Mouse (Mus musculus) embryonic facial prominence, embryonic 12.5 days (tissue): ENCODE results near the gene Itga2b. TPM values are rescaled to one million over a fixed set of nuclear protein-coding genes. Genes with fewer than 3 reads are reported as not detected.

Experiments used
- ATAC-seq: fragments of 200-750 bp; cut with Nextera tagmentation; 2 replicates; pipeline ENCODE4 v1.8.0; 2017; ENCODE audit not compliant: insufficient number of reproducible peaks, insufficient read depth, low FRiP score, low TSS enrichment
- H3K27ac ChIP-seq: fragments of 300-500 bp; sonication (generic); 2 replicates; pipeline ENCODE4 v1.5.1; 2016; ENCODE audit warnings: mild to moderate bottlenecking
- H3K27me3 ChIP-seq: fragments of 300-500 bp; sonication (generic); 2 replicates; pipeline ENCODE4 v1.6.1; 2016; ENCODE audit warnings: mild to moderate bottlenecking, moderate library complexity
- H3K36me3 ChIP-seq: fragments of 300-500 bp; sonication (generic); 2 replicates; pipeline ENCODE4 v1.6.1; 2016; ENCODE audit warnings: mild to moderate bottlenecking
- H3K4me1 ChIP-seq: fragments of 300-500 bp; sonication (generic); 2 replicates; pipeline ENCODE4 v1.6.1; 2016
- H3K4me2 ChIP-seq: fragments of 300-500 bp; sonication (generic); replicated peaks from 2 replicates; pipeline ENCODE4 v1.6.1; 2016; ENCODE audit warnings: mild to moderate bottlenecking, moderate library complexity
- H3K4me3 ChIP-seq: fragments of 300-500 bp; sonication (generic); 2 replicates; pipeline ENCODE4 v1.5.1; 2016; ENCODE audit warnings: mild to moderate bottlenecking
- H3K9ac ChIP-seq: fragments of 300-500 bp; sonication (generic); 2 replicates; pipeline ENCODE4 v1.6.1; 2016; ENCODE audit warnings: mild to moderate bottlenecking, moderate library complexity
- H3K9me3 ChIP-seq: fragments of 300-500 bp; sonication (generic); 2 replicates; pipeline ENCODE4 v1.6.1; 2016; ENCODE audit warnings: mild to moderate bottlenecking, moderate library complexity
- WGBS: fragments of 180-500 bp; shearing (Covaris S2); methylation state at CpG from one replicate; pipeline ENCODE4 v1.1.7; 2016; 5-methylcytosine and 5-hydroxymethylcytosine counted together
- polyA plus RNA-seq: library from polyadenylated mRNA; unstranded; fragments of >200 nt; fragmentation: Nextera tagmentation; extraction: Ambion mirVana; gene quantifications from 2 replicates; pipeline ENCODE4 v1.2.1, GENCODE M21; 2016

Itga2b gene
- polyA plus RNA-seq, 1 experiment from 2014 or later, result 8.3 TPM

DNA sequence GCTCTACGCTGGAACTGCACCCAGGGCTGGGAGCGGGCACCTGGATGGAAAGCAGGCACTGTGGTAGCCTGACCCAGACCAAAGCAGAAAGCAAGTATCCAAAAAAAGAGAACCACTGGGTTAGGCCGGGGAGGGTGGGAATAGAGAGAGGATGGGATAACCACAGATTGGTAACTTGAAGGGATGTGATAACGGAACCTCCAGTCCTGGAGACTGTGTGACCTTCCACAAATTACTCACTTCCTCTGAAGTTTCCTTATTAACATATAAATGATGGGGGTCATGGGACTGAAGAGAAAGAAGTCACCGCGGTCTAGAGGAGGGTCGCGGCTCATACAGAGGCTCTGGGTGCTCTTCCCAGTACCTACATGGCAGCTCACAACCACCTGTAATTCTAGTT, 29.7 kb downstream of the Itga2b start:
- Histone ChIP-seq H3K9ac (no peak overlapping the region), H3K4me1 (peaks cover 23% of the 10 kb centered on the region)

DNA sequence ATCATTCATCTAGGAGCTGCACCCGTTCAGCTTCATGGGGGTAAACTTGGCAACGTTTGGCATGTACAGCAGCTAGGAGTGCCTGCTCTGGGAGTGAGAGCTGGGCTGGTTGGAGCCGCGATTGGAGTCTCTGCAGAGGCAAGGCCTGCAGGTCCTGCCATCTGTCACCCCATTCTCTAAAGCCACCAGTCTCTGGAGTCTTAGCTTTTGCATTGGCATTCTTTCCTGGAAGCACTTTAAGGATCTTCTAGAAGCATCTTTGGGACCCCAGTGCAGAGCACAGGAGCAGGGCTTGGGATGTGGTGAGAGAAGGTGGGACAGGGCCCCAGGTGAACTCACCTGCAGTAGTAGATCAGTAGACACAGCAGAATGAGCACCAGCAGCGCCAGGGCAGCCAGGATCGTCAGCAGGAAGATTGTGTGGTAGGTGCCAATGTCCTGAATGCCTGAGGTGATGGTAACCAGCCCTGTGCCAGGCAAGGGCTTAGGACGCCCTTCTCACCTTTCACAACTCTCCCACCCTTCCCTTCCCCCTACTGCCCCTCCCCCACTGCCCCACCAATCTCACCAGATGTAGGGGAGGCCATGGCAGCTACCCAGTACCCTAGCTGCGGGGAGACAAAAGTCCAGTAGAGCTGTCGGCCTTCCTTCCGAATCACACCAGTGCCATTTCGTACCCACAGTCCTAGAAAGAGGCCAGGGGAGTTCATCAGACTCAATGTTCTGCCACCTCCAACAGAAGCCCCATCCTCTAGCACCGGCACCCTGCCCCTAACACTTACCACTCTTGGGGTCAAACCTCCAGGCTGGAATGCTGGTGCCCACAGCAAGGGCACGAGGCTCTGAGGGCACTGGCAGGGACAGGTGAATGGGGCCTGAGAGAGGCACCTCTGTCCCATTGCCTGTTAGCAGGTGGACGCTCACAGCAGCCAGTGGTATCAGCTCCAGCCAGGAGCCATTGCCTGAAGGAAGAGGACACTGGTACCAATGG, 30.5 kb downstream of the Itga2b start:
- Histone ChIP-seq H3K27ac (no peak overlapping the region), H3K4me3 (no peak overlapping the region), H3K27me3 (peaks cover 12% of the 10 kb centered on the region; the same call in 1 of the 2 replicates), H3K9ac (no peak overlapping the region), H3K36me3 (peaks cover 80% of the 10 kb centered on the region), H3K9me3 (no peaks in the 10 kb centered on the region), H3K4me2 (no peak overlapping the region), H3K4me1 (peaks cover 17% of the 10 kb centered on the region)
- 71% methylated on average over 14 of the region's 14 CpGs for WGBS
- no peak for ATAC-seq

More for the DNA sequence above, 29.7 kb downstream of the Itga2b start:
- ATAC-seq, result no peak
- Histone ChIP-seq H3K27ac (no peak overlapping the region), H3K27me3 (peaks cover 12% of the 10 kb centered on the region; the same call in 1 of the 2 replicates), H3K4me2 (no peak overlapping the region), H3K4me3 (no peak overlapping the region), H3K36me3 (peaks cover 74% of the 10 kb centered on the region), H3K9me3 (no peaks in the 10 kb centered on the region)
- 91% methylated on average over 8 of the region's 8 CpGs for WGBS

DNA sequence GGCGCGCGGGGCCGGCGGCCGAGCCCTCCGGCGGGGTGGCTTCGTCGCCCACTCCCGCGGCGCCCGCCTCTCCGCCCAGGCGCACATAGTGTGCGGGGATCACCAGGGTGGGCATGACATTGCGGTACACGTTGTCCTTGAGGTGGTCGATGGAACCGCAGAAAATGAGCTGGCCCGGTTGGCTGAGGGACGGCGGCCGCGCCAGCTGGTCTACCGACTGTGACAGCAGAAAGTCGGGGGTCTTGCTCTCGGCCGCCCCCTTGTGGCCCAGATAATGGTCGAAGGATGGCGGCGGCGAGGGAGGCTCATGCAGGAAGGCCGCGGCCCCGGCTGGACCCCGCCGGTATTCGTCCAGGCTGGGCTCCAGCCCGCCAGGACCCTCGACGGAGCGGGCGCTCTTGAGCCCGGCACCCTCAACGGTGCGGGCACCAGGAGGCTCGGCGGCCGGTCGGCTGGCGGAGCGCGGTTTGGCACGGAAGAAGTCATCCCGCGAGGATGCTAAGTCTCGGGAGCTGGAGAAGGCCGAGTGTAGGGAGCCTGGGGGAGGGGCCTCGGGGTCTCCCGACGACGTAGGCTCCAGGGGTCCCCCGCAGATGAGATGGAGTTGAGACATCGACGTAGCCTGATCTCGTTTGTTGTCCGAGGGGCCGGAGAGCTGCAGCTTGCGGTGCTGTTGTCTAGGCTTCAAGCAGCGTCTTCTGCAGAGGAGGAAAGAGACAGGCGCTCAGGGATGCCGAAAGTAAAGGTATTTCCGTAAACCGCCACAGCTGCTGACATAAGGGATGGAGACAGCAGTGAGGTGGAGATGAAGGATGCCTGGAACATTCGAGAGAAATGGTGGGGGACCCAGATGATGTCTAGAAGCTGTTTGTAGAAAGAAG, 31.5 kb downstream of the Itga2b start:
- peak overlapping the region; percentile 79 for H3K4me2 ChIP-seq
- peaks cover 80% of the 10 kb centered on the region for H3K36me3 ChIP-seq
- peak; percentile 4; the same call in 1 of the 2 replicates for ATAC-seq
- H3K27ac ChIP-seq, result peak overlapping the region; percentile 27; the same call in 1 of the 2 replicates
- H3K9ac ChIP-seq, result peak overlapping the region; percentile 49
- H3K4me3 ChIP-seq, result peak overlapping the region; percentile 34
- peaks cover 12% of the 10 kb centered on the region; the same call in 1 of the 2 replicates for H3K27me3 ChIP-seq
- H3K9me3 ChIP-seq, result no peaks in the 10 kb centered on the region
- WGBS, result 9% methylated on average over 76 of the region's 77 CpGs
- peaks cover 17% of the 10 kb centered on the region for H3K4me1 ChIP-seq

DNA sequence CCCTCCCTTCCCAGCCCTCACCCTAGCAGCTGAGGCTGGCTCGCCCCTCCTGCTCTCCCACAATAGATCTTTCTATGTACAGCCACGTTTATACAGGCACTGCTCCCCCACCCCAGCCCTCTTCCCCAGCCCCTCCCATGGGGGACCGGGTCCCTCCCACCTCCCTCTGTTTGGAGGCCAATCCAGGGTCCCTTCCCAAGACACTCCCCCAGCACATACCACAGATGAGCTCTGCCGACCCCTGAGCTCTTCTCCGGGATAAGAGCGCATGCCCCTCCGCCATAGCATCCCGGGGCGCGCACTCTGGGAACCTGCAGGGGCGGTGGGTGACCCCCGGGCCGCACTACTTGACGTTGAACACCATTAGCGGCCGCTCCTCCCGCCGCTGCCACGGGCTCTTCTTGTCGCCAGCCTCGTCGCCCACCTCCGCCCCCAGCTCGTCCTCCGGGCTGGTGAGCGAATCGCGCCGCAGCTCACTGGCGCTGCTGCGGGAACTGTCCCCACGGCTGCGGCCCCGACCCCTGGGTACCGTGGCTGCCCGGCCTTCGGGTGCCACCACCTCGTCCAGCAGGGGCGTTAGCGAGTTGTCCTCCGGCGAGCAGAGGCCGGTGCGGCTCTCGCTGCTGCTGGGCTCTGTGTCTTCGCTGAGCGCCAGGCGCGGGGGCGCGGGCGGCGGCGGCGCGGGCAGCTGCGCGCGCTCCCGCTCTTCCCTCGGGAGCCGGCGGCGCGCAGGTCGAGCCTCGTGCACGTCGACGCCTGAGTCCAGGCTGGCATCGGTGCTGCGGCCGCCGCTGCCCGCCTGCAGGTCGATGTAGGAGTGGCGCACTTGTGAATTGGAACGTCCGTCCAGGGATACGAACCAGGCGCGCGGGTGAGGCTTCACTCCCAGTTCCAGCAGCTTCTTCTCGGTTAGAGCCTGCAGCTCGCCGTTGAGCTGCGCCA, 32.5 kb downstream of the Itga2b start:
- 4% methylated on average over 86 of the region's 87 CpGs for WGBS
- peak overlapping the region; percentile 34 for H3K4me3 ChIP-seq
- peak overlapping the region; percentile 79 for H3K4me2 ChIP-seq
- peak; percentile 10; the same call in 1 of the 2 replicates for ATAC-seq
- peaks cover 12% of the 10 kb centered on the region; the same call in 1 of the 2 replicates for H3K27me3 ChIP-seq
- H3K9me3 ChIP-seq, result no peaks in the 10 kb centered on the region
- peak overlapping the region; percentile 12; the same call in 1 of the 2 replicates for H3K27ac ChIP-seq
- peaks cover 22% of the 10 kb centered on the region for H3K4me1 ChIP-seq
- H3K36me3 ChIP-seq, result peaks cover 77% of the 10 kb centered on the region
- H3K9ac ChIP-seq, result peak overlapping the region; percentile 49

DNA sequence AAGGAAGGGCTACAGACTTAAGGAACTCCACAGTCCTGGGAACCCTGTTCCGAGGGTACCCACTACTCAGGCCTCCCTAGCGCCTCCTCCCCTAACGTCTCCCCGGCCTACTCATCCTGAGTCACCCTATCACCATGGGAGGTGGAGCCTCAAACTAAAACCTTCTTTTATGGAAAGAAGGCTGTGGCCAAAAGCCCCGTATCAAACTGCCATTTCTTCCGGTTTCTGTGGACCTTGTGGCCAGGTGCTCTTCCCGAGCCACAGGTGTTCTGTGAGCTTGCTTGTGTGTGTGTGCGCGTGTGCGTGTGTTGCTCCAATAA, 33.5 kb downstream of the Itga2b start:
- no peak overlapping the region for H3K27ac ChIP-seq
- no peak overlapping the region for H3K4me2 ChIP-seq
- ATAC-seq, result no peak
- peaks cover 29% of the 10 kb centered on the region for H3K4me1 ChIP-seq
- H3K9me3 ChIP-seq, result no peaks in the 10 kb centered on the region
- H3K36me3 ChIP-seq, result peaks cover 69% of the 10 kb centered on the region
- no peak overlapping the region for H3K4me3 ChIP-seq
- H3K27me3 ChIP-seq, result peaks cover 12% of the 10 kb centered on the region; the same call in 1 of the 2 replicates
- no peak overlapping the region for H3K9ac ChIP-seq
- 83% methylated on average over 10 of the region's 10 CpGs for WGBS

DNA sequence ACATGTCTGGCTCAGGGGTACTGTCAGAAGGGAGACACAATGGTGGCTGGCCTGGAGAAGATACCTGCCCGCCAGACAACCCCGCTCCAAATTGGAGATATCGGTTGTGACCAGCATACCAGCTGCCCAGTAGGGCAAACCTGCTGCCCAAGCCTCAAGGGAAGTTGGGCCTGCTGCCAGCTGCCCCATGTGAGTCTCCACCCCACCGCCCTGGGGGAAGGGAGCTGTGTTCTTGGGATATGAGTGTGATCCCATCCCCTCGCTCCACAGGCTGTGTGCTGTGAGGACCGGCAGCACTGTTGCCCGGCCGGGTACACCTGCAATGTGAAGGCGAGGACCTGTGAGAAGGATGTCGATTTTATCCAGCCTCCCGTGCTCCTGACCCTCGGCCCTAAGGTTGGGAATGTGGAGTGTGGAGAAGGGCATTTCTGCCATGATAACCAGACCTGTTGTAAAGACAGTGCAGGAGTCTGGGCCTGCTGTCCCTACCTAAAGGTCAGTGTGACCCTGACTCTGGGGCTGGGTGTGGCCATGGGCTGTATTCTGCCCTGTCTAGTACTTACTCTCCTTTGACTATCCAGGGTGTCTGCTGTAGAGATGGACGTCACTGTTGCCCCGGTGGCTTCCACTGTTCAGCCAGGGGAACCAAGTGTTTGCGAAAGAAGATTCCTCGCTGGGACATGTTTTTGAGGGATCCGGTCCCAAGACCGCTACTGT, 34.0 kb downstream of the Itga2b start:
- no peak overlapping the region for H3K4me3 ChIP-seq
- peaks cover 33% of the 10 kb centered on the region for H3K4me1 ChIP-seq
- WGBS, result 92% methylated on average over 18 of the region's 18 CpGs
- no peaks in the 10 kb centered on the region for H3K9me3 ChIP-seq
- peaks cover 12% of the 10 kb centered on the region; the same call in 1 of the 2 replicates for H3K27me3 ChIP-seq
- H3K36me3 ChIP-seq, result peaks cover 64% of the 10 kb centered on the region
- H3K4me2 ChIP-seq, result no peak overlapping the region
- H3K27ac ChIP-seq, result no peak overlapping the region
- ATAC-seq, result no peak
- H3K9ac ChIP-seq, result 0 out of 2 replicates have a peak overlapping the region, but pooled peaks have one; percentile 2

DNA sequence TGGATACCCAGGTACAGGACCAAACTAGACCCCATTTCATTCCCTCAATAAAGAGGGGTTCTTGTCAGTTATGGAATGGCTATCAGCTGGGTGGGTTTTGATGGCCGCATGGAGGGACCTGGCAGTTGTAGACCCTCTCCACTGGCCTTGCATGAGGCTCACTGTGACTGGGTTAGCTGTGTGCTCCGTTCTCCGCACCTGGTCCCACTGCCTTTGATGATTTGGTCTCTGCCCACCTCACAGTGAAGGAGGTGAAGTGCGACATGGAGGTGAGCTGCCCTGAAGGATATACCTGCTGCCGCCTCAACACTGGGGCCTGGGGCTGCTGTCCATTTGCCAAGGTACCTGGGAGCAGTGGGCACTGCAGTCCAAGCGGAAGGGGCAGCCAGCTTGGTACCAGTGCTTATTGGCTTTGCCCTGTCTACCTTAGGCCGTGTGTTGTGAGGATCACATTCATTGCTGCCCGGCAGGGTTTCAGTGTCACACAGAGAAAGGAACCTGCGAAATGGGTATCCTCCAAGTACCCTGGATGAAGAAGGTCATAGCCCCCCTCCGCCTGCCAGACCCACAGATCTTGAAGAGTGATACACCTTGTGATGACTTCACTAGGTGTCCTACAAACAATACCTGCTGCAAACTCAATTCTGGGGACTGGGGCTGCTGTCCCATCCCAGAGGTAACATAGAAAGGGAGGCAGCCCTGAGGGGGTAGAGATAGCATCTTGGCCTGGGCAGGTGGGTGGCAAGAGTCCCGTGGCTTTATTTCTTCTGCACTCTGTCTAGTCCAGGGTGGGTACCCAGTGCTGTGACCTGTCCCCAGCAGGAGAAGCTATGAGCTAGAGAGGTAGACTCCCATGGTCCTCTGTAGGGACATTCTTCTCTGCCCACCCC, 34.9 kb downstream of the Itga2b start:
- Histone ChIP-seq H3K4me3 (no peak overlapping the region), H3K4me1 (peaks cover 33% of the 10 kb centered on the region), H3K27me3 (peaks cover 12% of the 10 kb centered on the region; the same call in 1 of the 2 replicates), H3K27ac (no peak overlapping the region), H3K9ac (no peak overlapping the region; the same call in 1 of the 2 replicates), H3K9me3 (no peaks in the 10 kb centered on the region), H3K36me3 (peaks cover 56% of the 10 kb centered on the region), H3K4me2 (no peak overlapping the region)
- ATAC-seq, result no peak
- WGBS, result 94% methylated on average over 11 of the region's 11 CpGs

DNA sequence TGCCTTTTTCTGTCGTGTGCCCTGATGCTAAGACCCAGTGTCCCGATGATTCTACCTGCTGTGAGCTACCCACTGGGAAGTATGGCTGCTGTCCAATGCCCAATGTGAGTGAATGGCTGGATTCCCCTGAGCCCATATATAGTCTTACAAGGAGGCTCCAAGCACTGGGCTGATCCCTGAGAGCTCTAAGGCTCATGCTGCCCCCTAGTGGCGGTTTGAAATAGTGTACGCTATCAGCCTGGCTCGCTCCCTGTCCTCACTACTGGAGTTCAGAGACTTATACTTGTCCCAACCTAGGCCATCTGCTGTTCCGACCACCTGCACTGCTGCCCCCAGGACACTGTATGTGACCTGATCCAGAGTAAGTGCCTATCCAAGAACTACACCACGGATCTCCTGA, 35.5 kb downstream of the Itga2b start:
- no peak for ATAC-seq
- no peak overlapping the region for H3K9ac ChIP-seq
- no peaks in the 10 kb centered on the region for H3K9me3 ChIP-seq
- 9% methylated on average over 7 of the region's 7 CpGs for WGBS
- no peak overlapping the region for H3K27ac ChIP-seq
- H3K36me3 ChIP-seq, result peaks cover 49% of the 10 kb centered on the region
- peaks cover 38% of the 10 kb centered on the region for H3K4me1 ChIP-seq
- H3K27me3 ChIP-seq, result peaks cover 7% of the 10 kb centered on the region; the same call in 1 of the 2 replicates
- H3K4me2 ChIP-seq, result no peak overlapping the region
- no peak overlapping the region for H3K4me3 ChIP-seq

DNA sequence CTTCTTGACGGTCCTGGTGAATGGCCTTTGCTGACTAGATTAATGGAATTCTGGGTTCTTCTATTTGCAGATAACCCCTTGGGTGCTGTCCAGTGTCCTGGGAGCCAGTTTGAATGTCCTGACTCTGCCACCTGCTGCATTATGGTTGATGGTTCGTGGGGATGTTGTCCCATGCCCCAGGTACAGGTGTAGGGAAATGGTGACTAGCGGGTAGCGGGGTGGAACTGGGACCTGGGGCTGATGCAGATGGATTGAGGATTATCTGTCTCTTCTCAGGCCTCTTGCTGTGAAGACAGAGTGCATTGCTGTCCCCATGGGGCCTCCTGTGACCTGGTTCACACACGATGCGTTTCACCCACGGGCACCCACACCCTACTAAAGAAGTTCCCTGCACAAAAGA, 36.1 kb downstream of the Itga2b start:
- Histone ChIP-seq H3K27me3 (peaks cover 6% of the 10 kb centered on the region; the same call in 1 of the 2 replicates), H3K4me2 (no peak overlapping the region), H3K4me1 (peaks cover 43% of the 10 kb centered on the region), H3K27ac (no peak overlapping the region), H3K9ac (no peak overlapping the region), H3K9me3 (no peaks in the 10 kb centered on the region), H3K4me3 (no peak overlapping the region), H3K36me3 (peaks cover 44% of the 10 kb centered on the region)
- 87% methylated on average over 7 of the region's 7 CpGs for WGBS
- ATAC-seq, result no peak
